Mouse (Mus musculus) forebrain, embryonic 13.5 days (tissue): Measurements from ENCODE around the gene Trpc5. TPM values are rescaled to one million over a fixed set of nuclear protein-coding genes. Genes with fewer than 3 reads are reported as not detected.

Experiments used
- polyA plus RNA-seq: library from polyadenylated mRNA; unstranded; fragments of >200 nt; fragmentation: Nextera tagmentation; extraction: Ambion mirVana; gene quantifications from 2 replicates; pipeline ENCODE4 v1.2.1, GENCODE M21; 2015

The Trpc5 gene
- polyA plus RNA-seq, 1 experiment from 2014 or later = 0.30 TPM

Other genes with a start within 250 kb of the Trpc5 start
- not detected in 2 replicates for gene Trpc5os, start 231.6 kb downstream of the Trpc5 start, polyA plus RNA-seq
- 0.18 and 0.23 TPM in 2 replicates for gene Rtl4, start 727 bp upstream of the Trpc5 start, polyA plus RNA-seq